Mouse (Mus musculus) heart, postnatal 4 days (tissue): Measurements from ENCODE around the gene Chuk. TPM values are rescaled to one million over a fixed set of nuclear protein-coding genes. Genes with fewer than 3 reads are reported as not detected.
"Not testable (repeated sequence)": the region's sequence is repeated elsewhere in the genome, so short reads cannot be mapped to it uniquely, and the experiment has no call there.

ENCODE experiments used
- DNase-seq: peaks from one replicate; pipeline ENCODE4 v3.0.0; 2021
- total RNA-seq, 2 experiments: library from RNA; stranded (reverse); gene quantifications; 2 replicates each; pipeline ENCODE4 v1.2.3; 2021

The Chuk gene
- 10 to 100 TPM; 33.4 to 33.9 TPM for total RNA-seq

DNA sequence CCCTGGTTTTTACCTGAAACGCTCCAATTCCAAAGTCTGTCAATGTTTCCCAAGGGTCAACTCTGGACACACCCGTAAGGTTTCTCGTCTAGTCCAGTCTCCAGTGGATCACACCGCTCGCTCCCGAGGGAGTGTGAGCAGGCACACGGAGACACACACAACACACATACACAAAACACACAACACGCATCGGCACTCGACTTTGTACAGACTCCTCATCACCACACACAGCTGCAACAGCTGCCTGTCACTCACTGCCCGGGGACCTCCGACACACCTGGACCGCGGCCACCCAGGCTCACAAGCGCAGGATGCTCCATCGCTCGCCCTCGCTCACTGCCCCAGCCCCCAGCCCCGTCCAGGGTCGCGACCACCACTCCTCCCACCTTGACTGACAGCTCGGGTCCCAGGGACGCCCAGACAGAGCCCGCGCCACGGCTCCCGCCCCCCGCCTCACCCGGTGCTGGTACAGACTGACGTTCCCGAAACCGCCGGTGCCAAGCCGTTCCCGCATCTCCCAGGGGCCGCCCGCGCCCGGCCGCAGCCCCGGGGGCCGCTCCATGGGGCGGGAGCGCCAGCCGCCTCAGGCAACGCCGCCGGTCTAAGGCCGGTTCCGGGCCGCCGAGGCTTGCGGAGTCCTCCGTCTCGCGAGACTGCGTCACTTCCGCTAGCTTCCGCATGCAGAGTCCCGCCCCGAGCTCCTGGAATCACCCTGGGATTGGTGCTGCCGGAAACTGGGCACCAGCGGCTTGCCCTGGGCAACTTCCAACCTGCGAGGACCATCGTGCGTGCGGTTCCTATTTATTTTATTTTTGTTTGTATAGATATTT, at the start of gene Chuk:
Chuk (minus strand) TSS at position 650 of the 830 bp plus-strand sequence.
- DNase-seq, result peak; percentile 97

DNA sequence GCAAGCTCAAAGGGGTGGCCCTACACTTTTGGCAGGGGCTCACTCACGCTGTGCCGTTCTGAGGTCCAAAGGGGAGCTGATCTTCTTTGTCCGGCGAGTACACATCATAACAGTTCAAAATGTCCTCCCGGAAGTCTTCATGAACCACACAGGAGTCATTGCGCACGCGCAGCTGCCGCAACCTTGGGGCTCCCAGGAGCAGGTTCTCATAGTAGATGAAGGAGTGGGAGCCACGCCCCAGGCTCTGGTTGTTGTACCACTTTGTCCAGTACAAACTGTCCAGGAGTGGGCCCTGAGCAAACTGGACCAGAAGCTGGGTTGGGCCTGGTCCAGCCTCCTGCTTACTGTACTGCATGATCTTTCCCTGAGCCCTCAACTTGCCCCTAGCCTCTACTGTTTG, 49.7 kb upstream of the Chuk start:
- DNase-seq, result no peak

DNA sequence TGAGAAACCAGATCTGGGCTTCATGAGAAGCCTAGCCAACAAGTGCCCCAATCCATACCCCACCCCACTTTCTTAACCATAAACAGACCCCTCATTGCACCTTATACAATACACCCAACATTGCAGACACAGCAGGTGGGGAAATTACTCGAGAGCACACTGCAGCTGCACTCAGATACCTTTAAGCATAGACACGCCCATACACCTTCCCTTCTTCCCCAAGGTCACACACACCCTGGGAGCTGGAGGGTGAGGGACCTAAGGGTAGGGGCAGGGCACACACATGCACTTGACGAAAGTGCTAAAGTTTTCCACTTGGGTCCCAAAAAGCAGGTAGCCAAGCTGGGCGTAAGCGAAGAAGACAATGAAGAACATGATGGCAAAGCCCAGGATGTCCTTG, 46.5 kb upstream of the Chuk start:
- DNase-seq, result no peak

DNA sequence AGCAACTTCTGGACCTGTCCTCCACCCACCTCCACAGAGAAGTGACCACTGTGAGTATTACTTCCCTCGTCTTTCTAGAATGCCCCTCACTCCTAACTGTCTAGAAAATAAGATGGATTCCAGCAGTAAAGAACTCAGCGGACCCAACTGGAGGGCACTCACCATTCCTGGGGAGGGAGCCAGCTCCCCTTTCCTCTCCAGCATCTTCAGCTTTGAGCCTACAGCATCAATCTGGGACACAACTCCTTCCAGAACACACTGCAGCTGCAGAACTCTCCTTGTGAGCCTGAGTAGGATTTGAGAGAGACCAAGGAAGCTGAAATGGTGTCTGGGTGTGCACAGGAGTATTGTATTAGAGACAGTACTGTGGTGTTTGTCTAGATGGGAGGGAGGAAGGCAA, 41.7 kb upstream of the Chuk start:
- DNase-seq, result no peak

DNA sequence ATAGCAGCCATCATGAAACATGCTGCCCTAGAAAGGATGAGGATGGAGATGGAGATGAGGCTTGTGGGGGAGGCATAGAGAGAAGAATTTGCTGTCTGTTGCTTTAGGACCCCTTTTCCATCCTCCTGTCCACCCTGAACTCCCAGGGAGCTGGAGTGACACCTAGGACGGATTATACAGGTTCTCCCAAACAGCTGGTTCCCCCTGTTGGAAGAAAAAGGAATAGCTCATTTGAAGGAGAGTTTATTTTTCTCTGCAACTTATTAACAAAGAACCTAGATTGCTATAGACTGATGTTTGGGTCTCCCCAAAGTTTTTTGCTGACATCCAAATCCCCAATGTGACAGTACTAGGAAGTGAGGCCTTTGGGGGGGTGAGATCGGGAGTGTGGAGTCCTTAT, 41.1 kb upstream of the Chuk start:
- no peak for DNase-seq

DNA sequence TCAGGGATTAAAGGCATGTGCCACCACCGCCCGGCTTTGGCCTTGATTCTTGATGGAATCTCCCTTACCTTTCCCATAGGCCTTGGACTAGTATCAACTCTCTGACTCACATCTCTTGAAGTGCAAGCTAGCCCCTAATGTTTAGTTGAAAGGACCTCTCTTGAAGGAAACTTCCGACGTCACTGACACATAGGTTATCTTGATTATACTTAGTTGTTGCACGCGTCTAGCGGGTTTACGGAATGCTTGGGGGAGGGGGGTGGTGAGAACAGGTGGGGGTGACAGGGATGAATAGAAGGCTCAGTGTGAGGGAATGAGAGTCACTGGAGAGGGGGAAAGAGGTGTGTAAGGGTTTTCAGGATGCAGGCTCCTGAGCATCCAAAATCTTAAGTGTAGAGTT, 39.7 kb upstream of the Chuk start:
- no peak for DNase-seq

DNA sequence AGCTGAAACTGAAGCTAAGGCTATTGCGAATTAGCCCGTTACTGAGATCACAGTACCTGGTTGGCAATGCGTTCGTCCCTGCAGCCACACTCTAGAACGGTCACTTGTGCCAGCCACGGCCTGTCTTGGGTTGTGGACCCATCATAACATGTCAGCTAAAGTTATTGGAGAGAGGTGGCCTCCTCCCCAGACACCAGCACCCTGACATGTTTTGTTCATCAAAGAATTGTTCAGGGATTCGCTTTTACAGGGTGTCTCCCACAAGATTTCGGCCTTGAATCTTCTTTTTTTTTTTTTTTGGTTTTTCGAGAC, 39.2 kb upstream of the Chuk start:
- no peak for DNase-seq

DNA sequence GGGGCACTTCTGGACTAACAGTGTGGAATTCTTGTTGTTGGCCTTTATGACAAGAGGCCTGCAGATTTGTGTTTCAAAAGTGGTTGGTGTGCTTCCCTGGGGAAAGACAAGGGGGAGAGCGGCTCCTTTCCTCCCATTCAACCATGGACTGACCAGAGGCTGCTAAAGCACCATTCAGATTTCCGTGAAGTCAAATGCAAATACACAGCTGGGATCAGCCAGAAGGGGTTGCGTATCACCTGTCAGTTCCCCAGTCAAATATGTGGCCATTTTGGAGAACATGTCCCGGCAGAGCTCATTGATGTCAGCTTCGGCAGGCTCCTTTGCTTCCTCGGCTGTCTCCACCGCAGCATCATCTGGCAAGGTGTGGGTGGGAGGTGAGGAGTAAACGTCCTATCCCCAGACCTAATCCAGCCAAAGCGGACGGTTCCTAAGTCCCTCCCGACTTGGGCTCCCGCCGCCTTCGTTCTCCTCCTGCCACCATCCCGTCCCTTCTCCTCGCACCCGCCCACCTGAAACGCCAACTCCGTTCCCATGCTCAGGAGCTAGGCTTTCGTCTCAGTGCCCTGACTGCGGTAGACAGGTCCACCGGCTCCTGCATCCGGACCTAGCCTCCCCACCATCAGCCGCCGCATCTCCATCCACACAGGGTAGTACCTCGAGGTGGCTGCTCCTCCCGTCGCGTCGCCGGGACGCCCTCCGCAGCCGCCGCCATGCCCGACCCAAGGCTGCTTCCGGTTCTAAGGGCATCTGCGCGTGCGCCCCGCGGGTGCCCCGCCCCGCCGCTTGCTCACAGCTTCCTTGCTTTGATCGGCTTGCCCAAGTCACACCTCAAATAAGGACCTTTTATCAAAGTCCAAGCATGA, 38.7 kb upstream of the Chuk start, which contains the start of gene Bloc1s2:
Bloc1s2 (minus strand) TSS at position 745 of the 866 bp plus-strand sequence.
- DNase-seq, result peak; percentile 91

DNA sequence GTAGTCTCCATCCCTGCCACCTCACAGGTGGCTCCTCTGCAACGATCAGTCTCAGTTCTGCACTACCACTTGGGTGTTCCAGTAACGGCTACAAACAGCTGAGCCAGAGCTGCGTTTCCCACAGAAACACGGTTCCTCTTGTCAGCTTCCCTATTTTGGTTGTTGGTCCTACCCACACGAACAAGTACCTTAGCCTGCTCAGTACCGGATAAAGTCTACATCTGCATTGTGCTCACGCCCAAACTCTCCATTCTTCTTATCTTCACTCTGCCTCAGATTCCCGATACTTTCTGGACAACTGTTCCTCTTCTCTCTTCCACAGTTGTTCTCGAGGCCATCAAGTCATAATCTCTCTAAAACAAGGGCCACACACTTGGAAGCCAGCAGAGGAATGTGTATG, 37.1 kb upstream of the Chuk start:
- DNase-seq, result no peak

DNA sequence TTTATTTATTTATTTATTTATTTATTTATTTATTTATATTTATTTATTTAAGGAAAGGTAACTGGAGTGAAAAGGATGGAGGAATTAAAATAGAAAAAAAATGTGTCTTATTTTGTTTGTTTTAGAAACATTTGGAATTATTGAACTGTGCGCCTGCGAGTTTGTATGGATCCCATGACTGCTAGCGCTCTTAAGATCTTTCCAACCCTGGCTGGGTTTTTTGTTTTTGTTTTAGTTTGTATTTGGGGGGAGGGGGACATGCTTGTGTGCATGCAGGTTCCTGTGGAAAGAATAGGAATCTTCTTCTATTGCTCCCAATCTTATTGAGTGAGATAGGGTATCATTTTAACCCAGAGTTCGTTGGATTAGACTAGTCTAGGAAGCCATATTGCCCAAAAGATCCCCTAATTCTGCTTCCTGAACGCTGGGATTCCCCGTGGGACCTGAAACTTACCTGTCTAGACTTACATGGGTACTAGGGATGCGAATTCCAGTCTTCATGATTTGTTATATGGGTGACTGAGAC, 28.7 kb upstream of the Chuk start:
- no peak for DNase-seq

DNA sequence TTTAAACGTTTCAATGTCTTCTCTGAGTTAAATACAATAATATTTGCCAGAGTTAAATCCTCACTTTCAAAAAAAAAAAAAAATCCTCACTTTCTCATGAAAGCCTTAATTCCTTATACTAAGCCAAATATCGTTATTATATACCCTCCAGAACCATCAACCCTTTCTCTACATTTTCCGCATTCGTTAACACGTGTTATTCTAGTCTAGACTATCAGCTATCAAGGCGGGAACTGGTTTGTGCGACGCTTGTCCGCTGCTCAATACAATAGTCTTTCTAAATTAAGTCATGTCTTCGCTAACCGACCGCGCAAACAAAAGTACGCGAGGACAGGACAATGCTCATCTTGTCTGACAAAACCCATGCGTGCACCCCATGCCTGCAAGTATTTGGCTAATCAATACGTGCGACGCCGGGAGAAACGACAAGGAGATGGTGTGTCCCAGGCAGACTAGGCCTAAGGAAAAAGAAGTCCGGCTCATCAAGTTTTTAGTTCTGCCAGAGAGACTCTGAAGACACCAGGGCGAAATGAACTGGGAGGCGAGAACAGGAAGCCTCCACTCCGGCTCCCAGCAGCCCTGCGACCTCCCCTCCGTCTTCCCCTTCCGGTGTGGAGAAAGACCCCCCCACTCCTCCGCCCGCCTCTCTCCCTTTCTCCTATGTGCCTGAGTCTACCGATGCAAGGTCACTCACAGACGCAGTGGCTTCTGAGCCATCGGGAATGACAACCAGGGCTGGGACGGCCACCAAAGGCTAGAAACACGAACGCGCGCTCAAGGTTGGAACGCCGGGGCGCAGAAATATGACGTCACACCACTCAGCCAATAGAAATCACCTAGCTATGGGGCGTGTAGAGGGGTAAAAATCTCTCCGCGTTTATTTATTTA, 28.0 kb upstream of the Chuk start, which contains the start of gene Cwf19l1:
Cwf19l1 (minus strand) TSS at position 805 of the 888 bp plus-strand sequence.
- DNase-seq, result peak; percentile 91

DNA sequence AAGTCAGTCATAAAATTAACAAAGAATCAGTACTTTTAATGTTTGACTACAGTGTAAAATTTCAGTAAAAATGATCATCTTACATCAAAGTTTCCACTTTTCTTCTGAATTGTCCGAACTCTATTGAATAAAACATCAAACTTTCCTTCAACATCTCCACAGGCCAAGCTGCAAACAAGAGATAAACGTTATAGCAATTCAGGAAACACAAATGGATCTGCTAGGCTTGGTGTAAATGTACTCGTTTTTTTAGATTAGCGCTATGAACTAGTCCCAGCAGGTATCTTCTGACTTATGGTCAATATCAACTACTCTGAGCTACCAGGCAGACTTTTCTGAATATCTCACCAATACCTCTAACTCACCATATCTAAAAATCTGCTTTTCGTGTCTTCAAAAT, 25.6 kb upstream of the Chuk start:
- no peak for DNase-seq

DNA sequence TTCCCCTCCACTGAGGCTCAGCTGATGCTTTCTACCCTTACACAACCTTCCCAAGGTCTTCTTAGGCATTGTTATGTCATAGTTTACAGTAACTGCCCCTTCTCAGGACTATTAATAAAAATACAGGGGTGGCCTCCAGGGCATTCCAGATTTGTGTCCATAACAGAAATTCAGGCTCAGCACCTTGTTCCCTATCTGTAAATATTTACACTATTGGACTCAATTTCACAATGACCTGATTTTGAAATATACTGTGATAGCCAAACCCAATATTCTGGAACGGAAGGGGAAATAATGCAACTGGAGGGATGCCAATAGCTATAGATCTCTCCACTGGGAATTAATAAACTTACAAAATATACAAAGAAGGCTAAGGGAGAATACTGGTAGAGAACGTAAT, 21.3 kb upstream of the Chuk start:
- no peak for DNase-seq

DNA sequence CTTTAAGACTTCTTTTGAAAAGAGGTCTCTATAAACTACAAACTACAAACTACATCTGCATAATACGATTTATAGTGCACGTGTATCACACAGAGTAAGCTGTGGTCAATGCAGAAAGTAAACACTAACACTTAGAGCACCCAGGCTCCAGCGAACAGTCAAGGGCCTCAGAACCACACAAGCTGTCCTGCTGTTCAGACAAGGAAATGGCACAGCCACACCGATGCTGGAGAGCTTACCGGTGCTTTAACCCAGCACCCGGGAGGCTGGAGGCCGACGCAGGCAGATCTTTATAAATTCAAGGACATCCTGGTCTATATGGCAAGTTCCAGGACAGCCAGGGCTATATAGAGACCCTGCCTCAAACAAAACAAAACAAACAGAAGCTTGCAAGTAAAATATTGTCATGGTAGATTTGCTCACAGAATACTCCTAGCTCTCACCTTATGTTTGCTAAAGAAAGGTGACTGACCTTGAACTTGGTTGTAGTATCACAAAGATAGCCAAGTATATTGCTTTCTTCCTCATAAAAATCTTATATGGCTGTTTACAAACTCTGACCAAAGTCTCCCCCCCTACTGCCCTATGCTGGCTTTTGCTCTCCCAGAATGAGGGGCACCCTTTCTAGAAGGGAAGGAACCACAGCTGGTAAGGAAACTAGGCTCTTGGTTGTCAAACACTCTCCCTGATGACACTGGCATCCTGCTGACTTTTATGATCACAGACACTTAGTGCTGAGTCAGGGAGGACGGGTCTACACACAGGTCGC, 20.6 kb upstream of the Chuk start:
- no peak for DNase-seq

DNA sequence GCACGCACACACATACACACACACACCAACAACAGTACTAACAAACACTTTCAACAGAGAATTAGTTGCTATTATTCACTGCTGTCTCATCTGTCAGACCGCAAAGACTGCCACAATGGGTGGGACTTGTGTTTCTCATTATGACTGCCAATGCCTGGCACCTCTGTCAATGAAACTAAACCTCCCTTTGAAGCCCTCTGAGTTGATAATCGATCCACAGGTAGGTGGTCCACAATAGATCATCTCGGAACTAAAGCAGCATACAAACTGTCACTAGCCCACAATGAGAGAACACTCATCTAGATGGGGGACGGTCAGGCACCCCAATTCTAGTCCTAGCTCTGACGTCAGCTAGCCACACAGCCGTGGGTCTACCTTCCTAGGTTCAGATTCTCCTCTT, 13.9 kb upstream of the Chuk start:
- DNase-seq, result no peak

DNA sequence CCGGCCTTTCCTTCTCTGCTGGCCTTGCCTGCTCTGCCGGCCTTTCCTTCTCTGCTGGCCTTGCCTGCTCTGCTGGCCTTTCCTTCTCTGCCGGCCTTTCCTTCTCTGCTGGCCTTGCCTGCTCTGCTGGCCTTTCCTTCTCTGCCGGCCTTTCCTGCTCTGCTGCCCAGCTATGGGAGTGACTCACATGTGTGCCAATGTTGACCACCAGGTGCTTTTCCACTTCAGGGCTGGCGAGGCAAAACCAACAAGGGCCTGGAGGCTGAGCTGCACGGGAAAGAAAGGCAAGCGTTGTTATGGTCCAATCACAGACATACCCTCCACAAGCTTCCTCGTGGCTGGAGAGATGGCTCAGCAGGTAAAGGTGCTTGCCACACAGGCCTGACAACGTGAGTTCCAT, 13.4 kb upstream of the Chuk start:
- not testable (repeated sequence) for DNase-seq

DNA sequence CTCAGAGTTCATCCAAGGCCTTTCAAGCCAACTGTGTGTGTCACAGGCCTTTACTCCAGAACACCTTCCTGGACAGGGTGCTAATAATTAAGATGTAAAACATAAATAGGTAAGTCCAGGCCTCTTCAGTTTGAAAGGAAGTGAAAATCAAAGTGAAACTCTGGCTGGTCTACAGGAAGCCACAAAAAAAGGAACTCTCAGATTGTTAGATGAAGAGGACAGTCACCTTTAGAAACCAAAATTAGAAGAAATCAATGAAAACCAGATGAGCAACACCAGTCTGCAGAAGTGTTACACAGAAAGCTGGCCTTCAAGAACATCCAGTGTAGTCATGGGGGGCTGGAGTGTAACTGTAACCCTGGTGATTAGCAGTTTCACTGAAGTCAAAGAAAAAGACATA, 10.5 kb upstream of the Chuk start:
- DNase-seq, result no peak

DNA sequence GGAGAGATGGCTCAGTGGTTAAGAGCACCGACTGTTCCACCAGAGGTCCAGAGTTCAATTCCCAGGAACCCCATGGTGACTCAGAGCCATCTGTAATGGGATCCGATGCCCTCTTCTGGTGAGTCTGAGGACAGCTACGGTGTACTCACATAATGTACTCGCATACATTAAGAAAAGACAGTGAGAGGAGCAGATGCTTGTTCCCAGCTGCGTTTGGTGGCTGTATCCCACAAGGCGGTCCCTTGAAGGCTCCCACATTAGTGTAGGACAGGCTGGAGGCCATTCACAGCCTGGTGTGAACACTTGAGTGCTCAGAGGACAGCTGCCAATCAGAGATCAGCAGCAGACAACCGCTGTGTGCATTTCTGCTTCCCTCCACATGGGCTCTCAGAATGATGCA, 4.4 kb upstream of the Chuk start:
- DNase-seq, result no peak

DNA sequence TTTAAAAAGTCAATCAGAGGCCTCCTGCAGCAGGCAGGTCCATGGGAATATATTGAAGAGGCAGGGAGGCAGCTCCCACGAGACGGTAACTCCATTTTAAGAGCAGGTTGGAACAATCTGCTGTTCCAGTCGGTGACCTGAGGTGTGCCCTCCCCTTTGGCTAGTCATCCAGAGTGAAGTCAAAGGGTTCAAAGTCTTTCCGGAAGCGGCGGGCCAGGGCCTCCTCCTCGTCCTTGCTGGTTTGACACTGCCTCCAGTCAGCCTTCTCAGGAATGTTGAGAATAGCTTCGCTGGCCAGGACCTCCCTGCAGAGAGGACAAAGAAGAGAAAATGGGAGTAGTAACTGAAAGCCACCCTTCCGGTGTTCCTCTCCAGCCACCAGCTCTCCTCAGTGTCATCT, 3.1 kb upstream of the Chuk start:
- DNase-seq, result no peak

DNA sequence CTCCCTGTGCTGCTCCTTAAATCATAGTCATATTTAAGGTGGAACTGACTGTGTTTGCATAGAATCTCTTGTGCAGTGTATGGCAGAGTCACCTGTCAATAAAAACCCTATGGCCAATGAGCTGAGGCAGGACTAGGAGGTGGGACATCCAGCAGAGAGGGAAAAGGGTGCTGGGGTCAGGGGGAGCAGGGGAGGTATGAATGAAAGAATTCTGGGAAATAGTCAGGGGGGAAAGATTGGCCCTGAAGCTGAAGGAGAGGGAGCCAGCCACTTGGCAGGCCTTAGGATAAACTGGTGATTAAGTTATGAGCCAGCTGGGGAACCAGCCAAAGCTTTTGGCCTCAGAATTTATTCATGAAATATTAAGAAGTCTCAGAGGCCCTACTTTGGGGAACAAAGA, 1.7 kb upstream of the Chuk start:
- no peak for DNase-seq

DNA sequence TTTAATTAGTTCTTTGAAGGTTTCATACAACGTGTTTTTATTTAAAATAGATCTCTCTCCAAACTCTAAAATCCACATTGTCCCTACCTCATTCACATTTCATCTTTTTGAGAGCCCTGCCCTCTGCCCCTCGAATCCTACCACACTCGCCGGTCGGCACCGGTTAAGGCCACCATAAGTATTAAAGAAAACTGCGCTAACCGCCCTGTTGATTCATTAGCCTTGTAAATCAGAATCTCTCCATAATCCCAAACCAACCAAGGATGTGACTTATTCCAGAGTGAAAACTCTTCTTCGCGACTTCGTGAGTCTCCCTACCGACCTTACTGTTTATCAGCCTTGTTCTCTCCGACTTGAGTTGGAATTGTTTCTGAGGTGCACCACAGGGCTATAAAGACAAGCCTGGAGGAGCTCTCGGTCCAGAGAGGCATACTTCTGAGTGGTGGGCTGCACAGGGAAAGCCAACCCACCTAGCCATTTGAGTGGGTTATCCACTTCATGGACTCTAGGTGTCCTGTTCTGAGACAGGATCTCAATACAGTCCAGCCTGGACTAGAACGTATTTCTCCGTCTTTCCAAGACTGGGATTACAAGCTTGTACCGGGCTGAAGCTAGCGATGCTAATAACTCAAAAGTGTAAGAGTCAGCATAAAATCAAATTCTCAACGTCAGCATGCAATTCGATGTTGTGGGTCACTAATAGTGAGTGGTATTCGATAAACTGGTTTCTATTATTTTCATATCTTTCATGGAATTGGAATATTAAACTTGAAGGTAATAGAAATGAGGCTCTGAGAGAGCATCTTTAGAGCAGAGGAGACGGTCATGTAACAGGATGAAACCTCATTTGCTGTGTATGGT, 611 bp upstream of the Chuk start:
- DNase-seq, result peak; percentile 14
